Mouse (Mus musculus): ENCODE results near the gene Ppp1r12b. TPM values are rescaled to one million over a fixed set of nuclear protein-coding genes. Genes with fewer than 3 reads are reported as not detected.

The Ppp1r12b gene
- polyA plus RNA-seq, 1 experiment from 2014 or later: 6.7 TPM

- H3K4me1 ChIP-seq (replicated peaks): no peaks in the 10 kb centered on the region
- H3K4me3 ChIP-seq: no peak overlapping the region
- no peak overlapping the region for H3K27ac ChIP-seq
- DNase-seq (ENCODE audit: low spot score): no peak
- 89% methylated on average over 6 of the region's 6 CpGs for WGBS
- H3K27me3 ChIP-seq (ENCODE audit: insufficient read depth, poor library complexity, severe bottlenecking): no peaks in the 10 kb centered on the region
- no peaks in the 10 kb centered on the region for H3K36me3 ChIP-seq
- no peaks in the 10 kb centered on the region for H3K9me3 ChIP-seq
Observed at GRCm38 (mm10) chr1:134919010-134919409, 36.7 kb downstream of the Ppp1r12b start.

DNA sequence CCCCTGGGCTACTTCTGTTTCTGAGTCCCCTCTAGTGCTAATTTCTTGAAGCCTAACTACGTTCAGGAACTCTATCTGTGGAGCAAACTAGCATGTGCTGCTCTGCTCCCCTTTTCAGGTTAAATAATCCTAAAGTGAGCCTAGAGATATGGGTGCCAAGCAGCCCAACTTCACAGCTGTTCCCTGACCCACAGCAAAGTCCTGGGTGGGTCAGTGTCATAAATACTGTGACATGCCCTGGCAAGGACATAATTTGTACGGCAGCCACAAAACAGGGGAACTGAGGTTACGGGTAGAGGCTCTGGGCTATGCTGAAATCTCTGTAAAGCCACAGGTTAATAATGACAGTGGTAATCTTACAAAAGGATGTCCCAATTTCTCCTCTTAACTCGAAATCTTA lies 40.3 kb downstream of the Ppp1r12b start:
- Histone ChIP-seq H3K4me3 (no peak overlapping the region), H3K27me3 (ENCODE audit: insufficient read depth, poor library complexity, severe bottlenecking) (no peaks in the 10 kb centered on the region), H3K36me3 (no peaks in the 10 kb centered on the region), H3K27ac (no peak overlapping the region), H3K4me1 (replicated peaks) (no peaks in the 10 kb centered on the region), H3K9me3 (no peaks in the 10 kb centered on the region)
- DNase-seq (ENCODE audit: low spot score): no peak
- 86% methylated on average over 4 of the region's 4 CpGs for WGBS

- Histone ChIP-seq H3K4me3 (no peak overlapping the region), H3K27ac (no peak overlapping the region), H3K27me3 (ENCODE audit: insufficient read depth, poor library complexity, severe bottlenecking) (no peaks in the 10 kb centered on the region), H3K36me3 (no peaks in the 10 kb centered on the region), H3K4me1 (replicated peaks) (0 out of 2 replicates have a peak, but pooled peaks cover 3% of the 10 kb centered on the region), H3K9me3 (no peaks in the 10 kb centered on the region)
- 91% methylated on average over 4 of the region's 4 CpGs for WGBS
- no peak for DNase-seq (ENCODE audit: low spot score)
Observed at GRCm38 (mm10) chr1:134913535-134913934, 42.2 kb downstream of the Ppp1r12b start.

DNA sequence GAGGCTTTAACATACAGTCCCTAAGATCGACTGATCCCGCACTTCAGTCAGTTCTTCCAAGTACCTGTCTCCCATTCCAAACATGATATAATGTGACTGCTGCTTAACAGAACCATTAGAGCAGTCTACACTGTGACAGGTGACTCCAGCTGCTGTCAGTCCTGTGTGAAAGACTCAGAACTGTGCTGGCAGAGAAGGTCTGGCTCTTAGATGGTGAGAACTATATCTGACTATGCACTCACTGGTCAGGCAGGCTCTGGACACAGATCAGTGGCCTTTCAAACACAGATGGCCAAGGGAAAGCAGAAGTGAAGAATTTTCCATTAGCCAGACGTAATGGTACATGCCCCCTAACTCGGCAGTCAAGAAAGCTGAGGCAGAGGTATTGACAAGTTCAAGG lies 43.9 kb downstream of the Ppp1r12b start:
- Histone ChIP-seq H3K27ac (no peak overlapping the region), H3K27me3 (ENCODE audit: insufficient read depth, poor library complexity, severe bottlenecking) (no peaks in the 10 kb centered on the region), H3K36me3 (no peaks in the 10 kb centered on the region), H3K4me1 (replicated peaks) (0 out of 2 replicates have a peak, but pooled peaks cover 3% of the 10 kb centered on the region), H3K4me3 (no peak overlapping the region), H3K9me3 (no peaks in the 10 kb centered on the region)
- no peak for DNase-seq (ENCODE audit: low spot score)
- 91% methylated on average over 4 of the region's 4 CpGs for WGBS

GRCm38 (mm10) chr1:134910037-134910436 lies 45.7 kb downstream of the Ppp1r12b start:
- no peaks in the 10 kb centered on the region for H3K36me3 ChIP-seq
- H3K4me1 ChIP-seq (replicated peaks): 0 out of 2 replicates have a peak, but pooled peaks cover 3% of the 10 kb centered on the region
- DNase-seq (ENCODE audit: low spot score): no peak
- no peak overlapping the region for H3K27ac ChIP-seq
- H3K9me3 ChIP-seq: no peaks in the 10 kb centered on the region
- no peak overlapping the region for H3K4me3 ChIP-seq
- WGBS: 27% methylated on average over 3 of the region's 3 CpGs
- H3K27me3 ChIP-seq (ENCODE audit: insufficient read depth, poor library complexity, severe bottlenecking): no peaks in the 10 kb centered on the region

DNA sequence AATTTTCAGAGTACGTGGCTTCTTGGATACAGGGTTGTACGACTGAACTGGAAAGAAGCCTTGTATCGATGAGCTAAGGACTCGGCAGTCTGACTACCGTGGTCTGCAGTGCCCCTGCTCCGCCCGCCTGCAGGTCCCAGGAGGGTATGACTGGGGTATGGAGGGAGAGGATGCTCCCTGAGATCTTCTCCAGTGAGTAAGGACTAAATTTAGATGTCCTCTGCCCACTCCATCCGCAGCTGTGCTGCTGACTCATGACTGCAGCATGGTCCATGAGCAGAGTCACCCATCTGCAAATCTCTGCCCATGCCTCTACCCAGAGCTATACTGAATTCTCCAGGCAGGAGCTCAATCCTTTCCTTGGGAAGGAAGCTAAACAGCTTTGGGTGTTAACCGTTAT lies 46.3 kb downstream of the Ppp1r12b start:
- 83% methylated on average over 9 of the region's 9 CpGs for WGBS
- Histone ChIP-seq H3K9me3 (no peaks in the 10 kb centered on the region), H3K4me3 (no peak overlapping the region), H3K27me3 (ENCODE audit: insufficient read depth, poor library complexity, severe bottlenecking) (no peaks in the 10 kb centered on the region), H3K27ac (no peak overlapping the region), H3K36me3 (no peaks in the 10 kb centered on the region), H3K4me1 (replicated peaks) (0 out of 2 replicates have a peak, but pooled peaks cover 3% of the 10 kb centered on the region)
- DNase-seq (ENCODE audit: low spot score): no peak

- DNase-seq (ENCODE audit: low spot score): no peak
- Histone ChIP-seq H3K27ac (no peak overlapping the region), H3K4me1 (replicated peaks) (no peaks in the 10 kb centered on the region), H3K27me3 (ENCODE audit: insufficient read depth, poor library complexity, severe bottlenecking) (no peaks in the 10 kb centered on the region), H3K4me3 (no peak overlapping the region), H3K36me3 (no peaks in the 10 kb centered on the region), H3K9me3 (no peaks in the 10 kb centered on the region)
- WGBS: 80% methylated on average over 3 of the region's 3 CpGs
Observed at GRCm38 (mm10) chr1:134902051-134902619, 53.6 kb downstream of the Ppp1r12b start.

DNA sequence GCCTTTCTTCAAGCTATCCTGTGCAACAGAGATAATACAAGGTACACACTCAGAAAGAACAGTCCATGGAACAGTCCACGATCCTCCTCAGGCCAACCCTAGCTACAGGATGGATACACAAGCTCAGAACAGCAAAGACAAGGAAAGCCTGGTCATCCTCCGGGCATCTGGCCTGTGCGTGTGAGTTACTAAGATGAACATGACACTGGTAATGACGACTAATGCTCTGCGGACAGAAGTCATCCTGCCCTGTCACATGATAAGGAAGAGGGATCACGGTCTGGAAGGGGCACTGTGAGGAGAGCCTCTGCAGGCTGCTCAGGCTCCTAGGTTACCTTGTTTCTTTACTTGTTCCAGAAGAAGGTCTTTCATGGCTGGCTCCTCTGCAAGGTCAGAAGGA lies 59.7 kb downstream of the Ppp1r12b start:
- no peaks in the 10 kb centered on the region for H3K4me1 ChIP-seq (replicated peaks)

DNA sequence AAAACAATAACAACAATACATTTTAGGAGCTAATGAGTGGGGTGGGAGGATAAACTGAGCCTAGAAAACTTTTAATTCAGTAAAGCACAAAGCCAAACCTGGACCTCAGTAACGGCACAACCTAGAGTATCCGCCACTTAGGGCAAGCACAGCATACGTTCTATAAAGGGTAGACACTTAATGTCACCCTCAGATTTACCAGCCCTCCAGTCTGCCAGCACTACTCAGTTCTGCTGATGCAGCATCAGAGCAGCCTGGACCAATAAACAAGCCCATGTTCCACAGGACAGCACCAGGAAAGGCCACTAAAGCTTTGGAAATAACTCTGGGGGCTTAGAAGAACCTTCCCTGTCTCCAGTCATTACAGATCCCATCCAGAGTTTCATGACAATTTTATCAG lies 60.9 kb downstream of the Ppp1r12b start:
- Histone ChIP-seq H3K9me3 (no peaks in the 10 kb centered on the region), H3K27ac (no peak overlapping the region), H3K27me3 (ENCODE audit: insufficient read depth, poor library complexity, severe bottlenecking) (no peaks in the 10 kb centered on the region), H3K36me3 (peaks cover 21% of the 10 kb centered on the region), H3K4me3 (no peak overlapping the region), H3K4me1 (replicated peaks) (no peaks in the 10 kb centered on the region)
- DNase-seq (ENCODE audit: low spot score): no peak
- WGBS: 90% methylated on average over 3 of the region's 3 CpGs

More for the DNA sequence above, 59.7 kb downstream of the Ppp1r12b start:
- peaks cover 21% of the 10 kb centered on the region for H3K36me3 ChIP-seq
- no peak overlapping the region for H3K4me3 ChIP-seq
- no peaks in the 10 kb centered on the region for H3K9me3 ChIP-seq
- WGBS: 94% methylated on average over 6 of the region's 6 CpGs
- H3K27ac ChIP-seq: no peak overlapping the region
- H3K27me3 ChIP-seq (ENCODE audit: insufficient read depth, poor library complexity, severe bottlenecking): no peaks in the 10 kb centered on the region
- no peak for DNase-seq (ENCODE audit: low spot score)

DNA sequence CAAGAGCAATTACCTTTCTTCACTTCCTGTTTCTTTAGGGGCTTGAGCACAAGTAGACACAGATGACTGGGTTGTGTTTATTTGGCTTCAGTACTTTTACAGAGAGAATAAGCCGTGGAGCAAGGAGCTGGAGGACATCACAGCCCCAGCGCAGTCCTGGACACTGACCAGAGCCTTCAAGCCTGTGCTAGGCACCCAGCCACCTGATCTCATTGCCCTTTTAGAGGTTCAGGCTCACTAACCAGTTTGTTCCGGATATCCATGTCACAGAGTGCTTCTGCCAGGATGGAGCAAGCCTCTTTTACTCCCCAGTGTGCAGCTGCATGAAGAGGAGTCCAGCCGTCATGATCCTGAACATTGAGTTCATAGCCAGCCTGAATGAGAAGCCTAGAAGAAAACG lies 63.8 kb downstream of the Ppp1r12b start:
- H3K36me3 ChIP-seq: peaks cover 24% of the 10 kb centered on the region
- WGBS: 92% methylated on average over 5 of the region's 5 CpGs
- no peak overlapping the region for H3K27ac ChIP-seq
- DNase-seq (ENCODE audit: low spot score): no peak
- H3K4me3 ChIP-seq: no peak overlapping the region
- H3K9me3 ChIP-seq: no peaks in the 10 kb centered on the region
- H3K27me3 ChIP-seq (ENCODE audit: insufficient read depth, poor library complexity, severe bottlenecking): no peaks in the 10 kb centered on the region
- H3K4me1 ChIP-seq (replicated peaks): no peaks in the 10 kb centered on the region

DNA sequence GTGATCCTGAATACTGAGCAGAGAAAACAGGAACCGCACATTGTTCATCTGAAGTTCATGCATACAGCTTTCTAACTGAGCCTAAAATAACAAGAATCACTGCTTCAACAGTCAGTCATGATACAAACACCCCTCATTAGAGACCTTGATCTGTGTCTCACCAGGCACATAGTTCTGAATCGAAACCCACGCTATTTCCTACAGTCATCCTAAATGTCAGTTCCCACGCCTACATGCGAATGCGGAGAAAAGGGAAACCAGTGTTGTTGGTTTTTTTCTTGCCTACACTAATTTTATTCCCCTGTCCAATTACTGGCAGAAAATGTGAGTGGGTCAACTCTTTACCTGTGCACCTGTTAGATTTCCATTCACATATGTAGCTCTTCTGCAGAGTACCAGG lies 66.1 kb downstream of the Ppp1r12b start:
- no peaks in the 10 kb centered on the region for H3K9me3 ChIP-seq
- 93% methylated on average over 6 of the region's 6 CpGs for WGBS
- no peaks in the 10 kb centered on the region for H3K4me1 ChIP-seq (replicated peaks)
- peaks cover 12% of the 10 kb centered on the region for H3K36me3 ChIP-seq
- H3K27me3 ChIP-seq (ENCODE audit: insufficient read depth, poor library complexity, severe bottlenecking): no peaks in the 10 kb centered on the region
- H3K4me3 ChIP-seq: no peak overlapping the region
- no peak overlapping the region for H3K27ac ChIP-seq
- DNase-seq (ENCODE audit: low spot score): no peak

DNA sequence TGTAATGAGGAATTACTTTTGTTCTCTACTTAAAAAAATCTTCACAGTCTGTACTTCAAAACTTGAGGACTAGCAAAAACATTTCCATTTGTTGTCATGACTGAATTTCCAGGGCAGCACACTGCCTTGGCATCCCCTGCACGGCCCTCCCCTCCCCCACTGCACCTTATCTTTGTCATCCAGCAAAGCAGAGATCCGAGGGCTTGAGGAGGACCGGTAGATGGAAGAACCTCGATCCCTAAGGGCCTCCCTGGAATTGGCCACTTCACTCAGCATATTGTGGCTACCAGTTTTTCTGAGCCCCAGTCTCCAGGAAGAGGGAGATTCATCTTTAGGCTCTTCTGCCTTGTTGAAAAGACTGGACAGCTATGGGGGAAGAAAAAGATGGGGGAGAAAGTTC lies 79.9 kb downstream of the Ppp1r12b start:
- DNase-seq (ENCODE audit: low spot score): no peak

DNA sequence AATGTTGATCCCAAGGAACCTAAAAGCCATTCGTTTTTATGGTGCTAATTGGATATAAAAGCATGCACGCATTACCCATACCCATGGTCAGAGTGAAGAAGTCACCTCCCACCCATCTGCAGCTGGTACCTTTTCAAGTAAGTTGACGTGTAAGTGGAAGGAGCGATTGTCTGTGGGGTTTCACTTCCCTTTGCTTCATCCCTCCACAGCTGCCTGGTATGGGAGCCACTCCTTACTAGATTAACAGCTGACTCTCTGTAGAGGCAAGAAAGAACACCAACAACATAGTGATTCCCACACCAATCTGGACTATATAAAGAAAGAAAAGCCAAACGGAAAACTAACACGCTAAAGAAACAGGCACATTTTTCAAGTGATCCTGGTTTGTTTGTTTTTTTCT lies 83.1 kb downstream of the Ppp1r12b start:
- WGBS: 92% methylated on average over 6 of the region's 6 CpGs
- no peaks in the 10 kb centered on the region for H3K9me3 ChIP-seq
- no peaks in the 10 kb centered on the region for H3K27me3 ChIP-seq (ENCODE audit: insufficient read depth, poor library complexity, severe bottlenecking)
- peaks cover 3% of the 10 kb centered on the region; the same call in 1 of the 2 replicates for H3K4me1 ChIP-seq (replicated peaks)
- no peak overlapping the region for H3K4me3 ChIP-seq
- H3K27ac ChIP-seq: no peak overlapping the region
- H3K36me3 ChIP-seq: peaks cover 19% of the 10 kb centered on the region
- DNase-seq (ENCODE audit: low spot score): no peak

More for the DNA sequence above, 79.9 kb downstream of the Ppp1r12b start:
- H3K9me3 ChIP-seq: no peaks in the 10 kb centered on the region
- H3K27me3 ChIP-seq (ENCODE audit: insufficient read depth, poor library complexity, severe bottlenecking): no peaks in the 10 kb centered on the region
- peaks cover 20% of the 10 kb centered on the region; the same call in 1 of the 2 replicates for H3K36me3 ChIP-seq
- H3K27ac ChIP-seq: no peak overlapping the region
- no peak overlapping the region for H3K4me3 ChIP-seq
- WGBS: 45% methylated on average over 4 of the region's 4 CpGs
- peaks cover 3% of the 10 kb centered on the region; the same call in 1 of the 2 replicates for H3K4me1 ChIP-seq (replicated peaks)

- no peaks in the 10 kb centered on the region for H3K9me3 ChIP-seq
- peaks cover 20% of the 10 kb centered on the region; the same call in 1 of the 2 replicates for H3K27me3 ChIP-seq (ENCODE audit: insufficient read depth, poor library complexity, severe bottlenecking)
- peaks cover 4% of the 10 kb centered on the region; the same call in 1 of the 2 replicates for H3K4me1 ChIP-seq (replicated peaks)
- H3K27ac ChIP-seq: no peak overlapping the region
- H3K36me3 ChIP-seq: peaks cover 5% of the 10 kb centered on the region
- 90% methylated on average over 2 of the region's 2 CpGs for WGBS
- no peak overlapping the region for H3K4me3 ChIP-seq
- DNase-seq (ENCODE audit: low spot score): no peak
Observed at GRCm38 (mm10) chr1:134866426-134866825, 89.3 kb downstream of the Ppp1r12b start.
